Mouse (Mus musculus) embryonic facial prominence, embryonic 11.5 days (tissue): ENCODE measurements around the gene Ppp4r3a. TPM values are rescaled to one million over a fixed set of nuclear protein-coding genes. Genes with fewer than 3 reads are reported as not detected.
"Not testable (repeated sequence)": the region's sequence is repeated elsewhere in the genome, so short reads cannot be mapped to it uniquely, and the experiment has no call there.

Experiments
- ATAC-seq: fragments of 200-750 bp; cut with Nextera tagmentation; replicated peaks from 2 replicates; pipeline ENCODE4 v1.8.0; 2017; ENCODE audit warnings: low read depth; ENCODE audit not compliant: insufficient number of reproducible peaks, low FRiP score, low TSS enrichment
- DNase-seq: peaks from one replicate; pipeline ENCODE4 v3.0.0-alpha.2; 2015; ENCODE audit warnings: low spot score
- H3K27ac ChIP-seq: fragments of 300-500 bp; sonication (generic); replicated peaks from 2 replicates; pipeline ENCODE4 v1.5.1; 2014; ENCODE audit warnings: mild to moderate bottlenecking, low read depth, low read length, control low read depth
- H3K27me3 ChIP-seq: fragments of 300-500 bp; sonication (generic); 2 replicates; pipeline ENCODE4 v1.6.1; 2014; ENCODE audit warnings: mild to moderate bottlenecking, low read length, moderate library complexity, mixed read lengths; ENCODE audit not compliant: control insufficient read depth, insufficient read depth
- H3K36me3 ChIP-seq: fragments of 300-500 bp; sonication (generic); replicated peaks from 2 replicates; pipeline ENCODE4 v1.6.1; 2014; ENCODE audit warnings: low read depth, mild to moderate bottlenecking, low read length, moderate library complexity, mixed read lengths; ENCODE audit not compliant: control insufficient read depth, insufficient read depth
- H3K4me1 ChIP-seq: fragments of 300-500 bp; sonication (generic); 2 replicates; pipeline ENCODE4 v1.6.1; 2014; ENCODE audit warnings: low read length, mixed read lengths; ENCODE audit not compliant: control insufficient read depth, insufficient read depth
- H3K4me2 ChIP-seq: fragments of 300-500 bp; sonication (generic); 2 replicates; pipeline ENCODE4 v1.6.1; 2014; ENCODE audit warnings: low read depth, mild to moderate bottlenecking, control low read depth, low read length, moderate library complexity
- H3K4me3 ChIP-seq: fragments of 300-500 bp; sonication (generic); 2 replicates; pipeline ENCODE4 v1.5.1; 2014; ENCODE audit warnings: low read depth, low read length, control low read depth
- H3K9ac ChIP-seq: fragments of 300-500 bp; sonication (generic); replicated peaks from 2 replicates; pipeline ENCODE4 v1.6.1; 2014; ENCODE audit warnings: mild to moderate bottlenecking, control low read depth, low read length
- H3K9me3 ChIP-seq: fragments of 300-500 bp; sonication (generic); replicated peaks from 2 replicates; pipeline ENCODE4 v1.6.1; 2016; ENCODE audit warnings: mild to moderate bottlenecking, low read length, inconsistent platforms, mixed read lengths; ENCODE audit not compliant: control insufficient read depth
- WGBS: fragments of 180-500 bp; shearing (Covaris S2); extraction: QIAGEN DNeasy Blood & Tissue Kit; methylation state at CpG from one replicate; pipeline ENCODE4 v1.1.7; 2014; 5-methylcytosine and 5-hydroxymethylcytosine counted together
- polyA plus RNA-seq: library from polyadenylated mRNA; unstranded; fragments of >200 nt; fragmentation: Nextera tagmentation; extraction: Ambion mirVana; gene quantifications from 2 replicates; pipeline ENCODE4 v1.2.1, GENCODE M21; 2014

Gene Ppp4r3a
- polyA plus RNA-seq, result 56.4 and 62.9 TPM in 2 replicates

DNA sequence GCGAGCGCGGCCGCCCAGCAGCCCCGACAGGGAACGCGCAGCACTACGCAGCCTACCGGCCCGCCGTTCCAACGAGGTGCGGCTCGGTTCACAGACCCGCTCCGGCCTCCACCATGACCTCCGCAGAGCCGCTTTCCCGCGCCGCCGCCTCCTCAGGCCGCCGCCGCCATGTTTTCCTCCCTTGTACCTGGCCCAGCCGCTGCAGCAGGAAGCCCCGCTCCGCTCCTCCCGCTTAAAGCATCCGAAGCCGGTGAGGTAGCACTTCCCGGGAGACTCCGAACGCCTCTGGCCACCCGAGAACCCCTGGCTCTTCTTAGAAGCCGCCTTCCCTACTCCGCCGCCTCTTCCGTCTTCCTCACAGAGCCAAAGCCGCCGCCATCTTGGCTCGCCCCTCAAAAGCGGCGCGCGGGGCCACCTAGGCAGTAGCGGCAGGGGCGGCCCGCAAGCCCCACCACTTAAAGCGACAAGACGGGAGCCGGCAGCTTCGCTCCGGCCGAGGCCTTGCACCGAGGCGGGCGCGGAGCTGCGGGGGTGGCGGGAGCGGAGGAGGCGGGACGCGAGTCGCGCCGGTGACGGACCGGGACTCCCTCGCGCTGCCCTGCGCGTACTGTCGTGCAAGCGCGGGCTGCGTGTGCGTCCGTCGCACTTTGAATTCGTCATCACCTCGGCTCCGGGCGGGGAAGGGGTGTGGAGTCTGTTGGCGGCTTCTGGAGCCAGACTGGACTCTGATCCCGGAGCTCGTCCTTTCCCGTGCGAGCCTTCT, at the start of gene Ppp4r3a:
Gene Ppp4r3a (minus strand): TSS at position 627 of the 763 bp plus-strand sequence.
- Histone ChIP-seq H3K36me3 (no peaks in the 10 kb centered on the region; the same call in 1 of the 2 replicates), H3K9ac (peak within 1 kb of the TSS; percentile 99), H3K4me1 (no peaks in the 10 kb centered on the region), H3K27me3 (no peaks in the 10 kb centered on the region), H3K4me2 (peak within 1 kb of the TSS; percentile 61), H3K9me3 (no peaks in the 10 kb centered on the region), H3K27ac (peak within 1 kb of the TSS; percentile 95), H3K4me3 (peak within 1 kb of the TSS; percentile 99)
- ATAC-seq (peak; percentile 98), DNase-seq (peak; percentile 97)
- WGBS, result under 1% methylated on average over 82 of the region's 90 CpGs

- DNase-seq (peak; percentile 71), ATAC-seq (no peak)
- H3K4me1 ChIP-seq, result no peaks in the 10 kb centered on the region
- H3K9me3 ChIP-seq, result no peaks in the 10 kb centered on the region
- no peaks in the 10 kb centered on the region for H3K36me3 ChIP-seq
- no peak overlapping the region for H3K9ac ChIP-seq
- H3K27ac ChIP-seq, result no peak overlapping the region
- WGBS, result 29% methylated on average over 1 of the region's 1 CpGs
- H3K4me3 ChIP-seq, result no peak overlapping the region
- H3K4me2 ChIP-seq, result no peak overlapping the region
- no peaks in the 10 kb centered on the region for H3K27me3 ChIP-seq
These were observed 39.5 kb upstream of the Ppp4r3a start for GRCm38 (mm10) chr12:101123013-101123412.

GRCm38 (mm10) chr12:101122066-101122465, 38.6 kb upstream of the Ppp4r3a start:
- WGBS, result 76% methylated on average over 4 of the region's 4 CpGs

GRCm38 (mm10) chr12:101109794-101110585, 26.5 kb upstream of the Ppp4r3a start:
- not testable (repeated sequence) for H3K27me3 ChIP-seq, H3K27ac ChIP-seq, H3K4me3 ChIP-seq, H3K9ac ChIP-seq, DNase-seq, ATAC-seq, H3K4me1 ChIP-seq, H3K36me3 ChIP-seq, H3K9me3 ChIP-seq, H3K4me2 ChIP-seq
- WGBS, result 74% methylated on average over 3 of the region's 3 CpGs

More at GRCm38 (mm10) chr12:101122066-101122465, 38.6 kb upstream of the Ppp4r3a start:
- ATAC-seq, H3K27me3 ChIP-seq, H3K36me3 ChIP-seq, H3K27ac ChIP-seq, H3K9ac ChIP-seq, H3K4me2 ChIP-seq, H3K4me3 ChIP-seq, H3K9me3 ChIP-seq, H3K4me1 ChIP-seq, DNase-seq: not testable (repeated sequence)

DNA sequence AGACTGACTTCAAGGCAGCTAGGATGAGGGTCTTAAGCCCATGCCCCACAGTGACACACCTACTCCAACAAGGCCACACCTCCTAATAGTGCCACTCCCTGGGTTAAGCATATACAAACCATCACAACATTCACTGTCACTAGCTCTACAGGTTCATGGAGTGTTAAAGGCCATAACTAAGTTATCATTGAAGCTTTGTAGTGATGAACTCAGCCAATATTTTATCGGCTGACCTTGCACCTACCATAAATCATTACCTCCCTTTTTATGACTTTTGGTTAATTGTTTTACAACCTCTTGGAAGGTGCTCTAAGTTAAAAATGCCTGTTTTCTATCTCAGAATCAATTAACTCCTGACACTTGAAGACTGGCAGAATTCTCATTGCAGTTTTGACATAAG, 24.2 kb upstream of the Ppp4r3a start:
- WGBS, result 96% methylated on average over 1 of the region's 1 CpGs
- Histone ChIP-seq H3K27ac (no peak overlapping the region), H3K9ac (no peak overlapping the region), H3K4me1 (no peaks in the 10 kb centered on the region), H3K4me2 (no peak overlapping the region), H3K36me3 (no peaks in the 10 kb centered on the region), H3K9me3 (no peaks in the 10 kb centered on the region), H3K27me3 (no peaks in the 10 kb centered on the region), H3K4me3 (no peak overlapping the region)
- DNase-seq (no peak), ATAC-seq (no peak)

- no peak for DNase-seq
- ATAC-seq, result no peak
- no peak overlapping the region for H3K4me2 ChIP-seq
- WGBS, result 52% methylated on average over 5 of the region's 5 CpGs
- H3K27me3 ChIP-seq, result no peaks in the 10 kb centered on the region
- H3K36me3 ChIP-seq, result no peaks in the 10 kb centered on the region
- H3K9me3 ChIP-seq, result no peaks in the 10 kb centered on the region
- no peak overlapping the region for H3K4me3 ChIP-seq
- H3K27ac ChIP-seq, result no peak overlapping the region
- H3K4me1 ChIP-seq, result no peaks in the 10 kb centered on the region
- no peak overlapping the region for H3K9ac ChIP-seq
These were observed 22.1 kb upstream of the Ppp4r3a start for GRCm38 (mm10) chr12:101105571-101105970.

DNA sequence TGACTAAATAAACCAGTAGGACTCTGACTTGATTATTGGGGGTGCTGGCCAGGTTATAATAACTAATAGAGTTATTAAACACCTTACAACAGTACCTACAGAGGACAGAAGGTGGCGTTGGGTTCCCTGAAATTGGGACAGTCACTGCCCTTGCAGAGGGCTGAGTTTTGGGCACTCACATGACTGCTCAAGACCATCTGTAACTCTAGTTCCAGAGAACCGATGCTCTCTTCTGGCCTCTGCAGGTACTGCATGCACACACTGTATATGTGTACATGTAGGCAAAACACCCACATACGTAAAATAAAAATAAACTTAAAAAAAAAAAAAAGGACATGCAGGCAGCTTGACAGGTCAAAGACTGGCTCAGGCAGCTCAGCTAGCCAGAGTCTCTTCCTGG, 19.1 kb upstream of the Ppp4r3a start:
- peak; percentile 51 for DNase-seq
- no peak overlapping the region for H3K4me3 ChIP-seq
- H3K27me3 ChIP-seq, result no peaks in the 10 kb centered on the region
- H3K9me3 ChIP-seq, result no peaks in the 10 kb centered on the region
- 74% methylated on average over 3 of the region's 3 CpGs for WGBS
- H3K4me2 ChIP-seq, result no peak overlapping the region
- no peak overlapping the region for H3K9ac ChIP-seq
- no peak overlapping the region for H3K27ac ChIP-seq
- ATAC-seq, result peak; percentile 67
- no peaks in the 10 kb centered on the region for H3K4me1 ChIP-seq
- H3K36me3 ChIP-seq, result no peaks in the 10 kb centered on the region

GRCm38 (mm10) chr12:101093678-101094077, 10.2 kb upstream of the Ppp4r3a start:
- not testable (repeated sequence) for H3K36me3 ChIP-seq, DNase-seq, H3K4me1 ChIP-seq, H3K27ac ChIP-seq, H3K9me3 ChIP-seq, H3K27me3 ChIP-seq, H3K4me2 ChIP-seq, H3K4me3 ChIP-seq, ATAC-seq, H3K9ac ChIP-seq
- 57% methylated on average over 3 of the region's 3 CpGs for WGBS
